Mouse (Mus musculus): ENCODE results near the gene Sds.

Gene Sds

GRCm38 (mm10) chr5:120514754-120515153, 38.4 kb downstream of the Sds start:
- DNase-seq (ENCODE audit: low read depth, low spot score) = peak; percentile 91

GRCm38 (mm10) chr5:120515451-120515850, 39.1 kb downstream of the Sds start:
- peak; percentile 36 for DNase-seq (ENCODE audit: low read depth, low spot score)

GRCm38 (mm10) chr5:120516221-120516984, 40.1 kb downstream of the Sds start:
- peak; percentile 52 for DNase-seq (ENCODE audit: low read depth, low spot score)

GRCm38 (mm10) chr5:120517552-120517951, 41.2 kb downstream of the Sds start:
- peak; percentile 99 for DNase-seq (ENCODE audit: low read depth, low spot score)

- DNase-seq (ENCODE audit: low read depth, low spot score) = peak; percentile 57
Observed at GRCm38 (mm10) chr5:120522649-120523048, 46.3 kb downstream of the Sds start.

GRCm38 (mm10) chr5:120524736-120525135, 48.4 kb downstream of the Sds start:
- no peak for DNase-seq (ENCODE audit: low read depth, low spot score)

GRCm38 (mm10) chr5:120525737-120526136, 49.4 kb downstream of the Sds start:
- no peak for DNase-seq (ENCODE audit: low read depth, low spot score)

- DNase-seq (ENCODE audit: low read depth, low spot score) = no peak
Observed at GRCm38 (mm10) chr5:120526311-120526710, 50.0 kb downstream of the Sds start.

- DNase-seq (ENCODE audit: low read depth, low spot score) = no peak
Observed at GRCm38 (mm10) chr5:120527296-120527964, 51.1 kb downstream of the Sds start.

- DNase-seq (ENCODE audit: low read depth, low spot score) = no peak
Observed at GRCm38 (mm10) chr5:120531631-120532030, 55.3 kb downstream of the Sds start.

Measured in 3T3-L1 (cell line).